Mouse (Mus musculus): ENCODE results near the gene Tmem123. TPM values are rescaled to one million over a fixed set of nuclear protein-coding genes. Genes with fewer than 3 reads are reported as not detected.

Tmem123 gene
- total RNA-seq, 2 experiments from 2014 or later = 94.1 to 102 TPM

DNA sequence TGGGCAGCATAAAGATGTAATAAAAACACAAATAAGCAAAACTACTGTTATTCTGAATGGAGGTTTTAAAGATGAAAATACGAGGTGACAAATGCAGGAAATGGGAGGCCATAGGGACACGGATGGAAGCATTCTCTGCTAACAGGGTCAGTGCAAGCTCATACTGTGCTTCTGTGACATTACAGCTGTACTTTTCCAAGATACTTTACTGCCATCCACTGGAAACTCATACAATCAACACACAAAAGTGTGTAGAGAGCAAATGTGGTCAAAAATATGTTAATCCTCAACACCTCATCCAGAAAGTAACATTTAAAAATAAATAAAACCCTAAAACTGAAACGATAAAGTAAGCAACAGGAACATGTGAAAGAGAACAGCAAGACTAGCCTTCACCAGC lies 58.9 kb downstream of the Tmem123 start:
- no peak for DNase-seq (ENCODE audit: low spot score in 2 of 2)

DNA sequence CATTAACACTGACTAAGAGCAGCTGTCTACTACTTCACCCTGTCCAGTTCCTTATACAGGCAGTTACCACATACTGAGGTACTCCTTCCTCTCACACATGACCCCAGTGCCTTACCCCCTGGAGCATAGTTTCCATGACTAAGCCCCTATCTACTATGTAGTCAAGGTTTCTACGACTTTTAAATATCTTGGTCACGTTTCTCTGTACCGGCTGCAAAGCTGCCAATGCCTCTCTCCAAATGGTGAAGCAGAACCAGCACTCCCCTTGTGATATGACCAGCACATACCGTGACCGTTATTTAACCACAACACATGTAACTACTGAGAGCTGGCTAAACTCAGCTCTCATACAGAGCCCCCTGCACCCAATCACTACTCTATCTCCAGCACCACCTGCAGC lies 61.1 kb downstream of the Tmem123 start:
- no peak for DNase-seq (ENCODE audit: low spot score in 2 of 2)

DNA sequence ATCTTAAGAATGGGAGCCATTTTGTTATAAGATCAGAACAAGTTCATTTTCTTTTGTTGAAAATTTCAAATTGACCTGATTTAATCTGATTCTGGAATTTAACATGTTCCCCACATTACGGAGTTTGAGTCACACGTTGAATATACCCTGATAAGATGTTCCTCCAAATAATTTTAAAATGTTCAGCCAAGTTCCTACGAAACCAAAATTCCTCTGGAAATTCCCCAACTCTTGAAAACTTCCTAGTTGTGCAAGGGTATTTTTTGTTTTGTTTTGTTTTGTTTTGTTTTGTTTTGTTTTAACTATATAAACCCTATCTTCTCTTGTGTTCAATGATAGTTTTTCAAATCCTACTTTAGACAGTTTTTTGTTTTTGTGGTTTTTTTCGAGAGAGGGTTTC lies 64.9 kb downstream of the Tmem123 start:
- no peak for DNase-seq (ENCODE audit: low spot score in 2 of 2)

DNA sequence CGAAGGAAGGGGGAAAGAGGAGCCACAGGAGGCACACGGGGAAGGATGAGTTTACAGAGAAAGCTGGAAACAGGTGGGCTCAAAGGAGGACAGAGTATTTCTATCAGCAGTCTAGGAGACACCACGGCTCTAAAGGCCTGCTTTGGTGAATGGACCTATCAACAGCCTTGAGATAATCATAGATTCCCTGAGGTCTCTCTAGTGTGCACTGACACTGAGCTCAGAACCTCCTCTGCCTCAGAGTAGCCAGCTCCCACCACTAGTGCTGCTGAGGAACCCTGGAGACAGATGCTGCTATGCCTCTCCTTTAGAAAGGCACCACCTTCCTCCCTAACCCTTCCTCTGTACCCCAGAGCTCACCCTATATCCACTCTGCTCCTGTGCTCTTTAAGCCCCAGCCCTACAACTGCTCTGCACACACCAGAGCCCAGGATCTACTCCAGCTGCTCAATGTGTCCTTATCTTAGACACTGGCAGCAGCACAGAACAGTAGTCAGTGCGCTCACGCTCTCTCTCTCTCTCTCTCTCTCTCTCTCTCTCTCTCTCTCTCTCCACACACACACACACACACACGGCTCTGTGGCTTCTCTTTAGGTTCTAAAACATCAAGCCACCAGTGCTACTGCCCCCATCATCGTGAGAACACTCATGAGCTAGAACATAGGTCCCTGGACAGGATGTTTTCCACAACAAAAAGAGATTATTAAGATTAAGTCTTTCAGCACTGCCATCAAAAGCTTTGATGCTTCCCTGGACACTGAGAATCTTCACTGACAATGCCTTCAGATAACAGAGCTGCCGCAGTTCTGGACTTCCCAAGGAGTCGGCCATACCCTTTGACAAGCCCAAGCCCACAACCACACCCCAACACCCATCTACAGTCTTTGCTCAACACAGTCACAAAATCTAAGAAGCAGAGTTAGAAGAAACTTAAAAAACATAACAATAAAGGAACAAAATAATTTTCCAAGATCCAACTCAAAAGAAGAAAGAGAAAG lies 66.0 kb downstream of the Tmem123 start:
- no peak for DNase-seq (ENCODE audit: low spot score in 2 of 2)

DNA sequence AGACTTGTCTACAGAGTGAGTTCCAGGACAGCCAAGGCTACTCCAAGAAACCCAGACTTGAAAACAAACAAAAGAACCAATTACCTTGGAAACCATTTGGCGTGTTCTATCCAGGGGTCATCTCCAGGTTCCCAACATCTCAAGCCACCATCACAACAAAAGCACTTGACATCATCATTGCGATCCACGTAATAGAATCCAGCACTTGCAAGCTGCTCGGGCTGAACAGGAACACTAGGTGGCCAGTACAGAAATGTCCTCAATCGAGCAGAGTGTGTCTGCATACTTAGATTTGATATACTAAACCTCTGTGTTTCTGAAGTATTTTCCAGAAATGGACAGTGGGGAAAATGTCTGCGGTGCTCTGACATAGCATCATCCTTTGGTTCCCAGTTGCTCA lies 69.6 kb downstream of the Tmem123 start:
- no peak for DNase-seq (ENCODE audit: low spot score in 2 of 2)

DNA sequence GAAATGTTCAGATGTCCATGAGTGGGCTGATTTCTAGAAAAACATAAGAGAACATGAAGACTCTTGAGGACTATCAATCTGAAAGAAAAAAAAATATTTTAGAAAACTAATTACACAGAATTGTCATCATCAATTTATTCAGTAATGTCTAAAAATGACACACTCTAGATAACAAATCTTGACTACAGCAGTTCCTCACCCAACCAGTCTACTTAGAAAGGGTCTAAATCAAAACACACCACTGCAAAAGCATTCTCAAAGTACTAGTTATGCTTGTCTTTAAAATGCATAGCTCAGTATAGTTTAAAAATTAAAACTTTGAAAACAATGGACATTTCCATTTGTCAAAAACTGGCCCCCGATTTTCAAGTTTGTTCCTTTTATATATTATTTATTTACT lies 71.5 kb downstream of the Tmem123 start:
- DNase-seq (ENCODE audit: low spot score in 2 of 2) = no peak

DNA sequence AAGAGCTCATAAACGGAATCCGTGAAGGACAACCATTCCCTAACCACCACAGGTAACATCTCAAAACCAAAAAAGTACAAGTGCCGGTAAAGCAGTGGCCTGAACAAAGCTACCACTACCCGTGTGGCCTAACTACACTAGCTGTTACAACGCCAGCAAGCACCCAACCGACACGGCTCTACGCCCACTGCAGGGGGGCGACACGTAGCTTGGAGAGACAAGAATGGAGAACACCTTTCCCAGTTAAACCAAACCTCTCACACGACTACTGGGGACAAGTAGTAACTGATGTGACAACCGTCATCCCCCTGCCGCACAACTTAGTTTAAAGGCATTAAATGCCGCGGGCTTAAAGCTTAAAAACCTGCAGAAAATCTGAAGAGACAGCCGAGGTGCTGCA lies 72.5 kb downstream of the Tmem123 start:
- DNase-seq (ENCODE audit: low spot score in 2 of 2) = peak in 1 of 2 experiments; percentile 30

DNA sequence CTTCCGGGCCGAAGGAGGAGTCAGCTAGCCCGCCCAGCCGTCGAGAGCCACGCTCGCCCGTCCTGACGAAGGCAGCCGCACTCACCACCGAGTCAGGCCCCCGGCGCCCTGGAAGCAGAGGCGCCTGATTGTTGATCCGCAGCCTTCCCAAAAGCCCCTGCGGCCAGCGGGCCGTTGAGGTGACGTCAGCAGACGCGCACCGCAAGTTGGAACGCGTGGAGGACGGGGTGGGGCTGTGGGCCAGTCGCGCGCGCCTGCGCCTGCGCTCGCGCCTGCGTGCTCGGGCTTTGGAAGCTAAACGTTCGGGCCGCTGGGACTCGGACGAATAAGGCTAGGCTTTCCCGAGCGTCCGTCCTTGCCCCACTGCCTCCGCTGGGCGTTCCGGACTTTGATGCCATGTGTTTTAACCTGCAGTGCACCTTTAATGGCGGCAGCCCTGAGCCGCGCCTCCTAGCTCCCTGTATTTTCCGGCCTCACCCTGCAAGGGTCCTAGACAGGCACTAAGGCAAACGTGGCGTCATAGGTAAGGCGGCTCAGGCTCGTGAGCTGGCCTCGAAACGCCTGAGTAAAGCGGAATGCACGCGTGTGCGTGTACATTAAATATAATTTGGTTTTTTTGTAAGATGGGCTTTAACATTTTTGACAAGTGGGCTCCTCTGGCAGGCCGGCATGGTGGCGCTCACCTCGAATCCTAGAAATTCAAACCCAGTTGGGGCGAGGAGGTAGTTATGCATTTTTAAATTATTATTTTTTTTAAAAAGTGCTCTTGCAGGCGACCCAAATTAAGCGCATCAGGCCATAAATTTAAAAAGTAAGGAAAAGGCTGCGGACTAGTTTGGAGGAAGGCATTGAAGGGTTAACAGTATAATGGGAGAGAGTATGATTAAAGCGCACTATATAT lies 73.3 kb downstream of the Tmem123 start, which contains the start of gene Birc2:
Gene Birc2 (minus strand): TSS at position 160 of the 901 bp plus-strand sequence.
- DNase-seq (ENCODE audit: low spot score in 2 of 2) = peak; percentile 78 to 89

DNA sequence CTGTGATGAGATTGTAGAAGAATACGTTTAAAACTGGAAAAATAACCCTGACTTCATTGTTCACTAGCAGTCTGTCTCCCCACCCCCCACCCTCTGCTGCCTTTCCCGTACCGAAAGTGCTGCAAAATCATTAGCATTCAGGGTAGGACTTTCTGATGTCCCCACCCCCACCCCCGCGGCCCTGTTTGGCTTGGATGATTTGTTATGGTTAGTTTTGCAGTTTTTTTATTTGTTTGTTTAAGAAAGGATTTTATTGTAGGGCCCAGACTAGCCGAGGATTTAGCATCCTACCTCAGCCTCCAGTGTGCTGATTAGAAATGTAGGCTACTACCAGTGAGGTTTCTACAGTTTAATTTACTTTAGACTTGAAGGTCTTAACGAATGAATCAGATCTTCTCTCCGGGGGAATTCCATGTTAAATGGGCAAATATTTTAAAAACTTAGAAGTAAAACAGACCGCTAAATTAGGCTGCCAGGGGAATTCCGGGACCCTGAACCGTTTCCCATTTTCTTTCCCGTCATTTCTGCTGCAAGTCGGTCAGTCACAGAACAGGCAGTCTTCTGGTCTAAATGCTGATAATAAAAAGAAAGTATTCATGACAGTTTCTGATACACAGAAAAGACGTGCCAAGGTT lies 74.1 kb downstream of the Tmem123 start:
- DNase-seq (ENCODE audit: low spot score in 2 of 2) = no peak

DNA sequence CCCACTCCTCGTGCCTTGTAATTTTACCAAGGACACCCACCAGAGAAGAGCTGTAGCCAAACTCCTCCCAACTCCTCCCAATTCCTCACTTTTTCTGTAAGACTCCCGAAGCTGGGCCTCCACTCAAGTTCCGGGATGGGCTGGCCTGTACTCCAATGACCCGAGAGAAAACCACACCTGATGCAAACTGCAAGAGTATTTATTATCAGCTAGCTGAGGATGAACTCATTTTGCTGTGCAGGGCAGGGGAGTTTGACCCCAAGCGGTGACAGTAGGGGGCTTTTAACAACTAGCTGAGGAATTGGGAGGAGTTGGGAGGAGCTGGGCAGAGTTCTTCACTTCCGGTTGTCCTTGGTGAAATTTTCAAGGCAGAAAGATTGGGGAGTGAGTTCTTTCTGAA lies 77.4 kb downstream of the Tmem123 start:
- DNase-seq (ENCODE audit: low spot score in 2 of 2) = peak in 1 of 2 experiments; percentile 20

Small RNAs within 50 kb of the gene (microRNA-seq; reads per million reads assigned to microRNA genes)
- not detected for gene Mir5618

Other genes with a start within 250 kb of the Tmem123 start
- gene Mmp8, start 205.6 kb upstream of the Tmem123 start, total RNA-seq (2021) = 1 to 10 TPM in 1 of 2 experiments, under 1 TPM in 1; 0.81 to 2.9 TPM
- under 1 TPM in 1 of 2 experiments, not detected in 1; 0.17 TPM for gene Mmp27, start 192.6 kb upstream of the Tmem123 start, total RNA-seq (2021)
- gene Mmp20, start 135.8 kb upstream of the Tmem123 start, total RNA-seq (2021) = not detected
- gene Mmp7, start 72.0 kb upstream of the Tmem123 start, total RNA-seq (2021) = not detected
- gene Birc2, start 73.0 kb downstream of the Tmem123 start, total RNA-seq (2021) = 10 to 100 TPM; 68.3 to 72.0 TPM
- 10 to 100 TPM; 31.1 to 33.3 TPM for gene Birc3, start 109.1 kb downstream of the Tmem123 start, total RNA-seq (2021)
- gene Yap1, start 240.6 kb downstream of the Tmem123 start, total RNA-seq (2021) = 10 to 100 TPM; 96.3 to 98.0 TPM